Mouse (Mus musculus) mouse embryonic stem cell (cell line): ENCODE data around the gene Zdhhc24.

Experiments
- in situ Hi-C, 2 experiments: fragments of 300-500 bp; cut with MboI; formaldehyde crosslinking; loops; 1 replicate in 1 of 2; 3 replicates in 1 of 2; pipeline ENCODE4 v1.14.3; 2019 to 2020; ENCODE audit warnings: low sequenced_read_pairs in 2 of 2, low pct_unique_long_range_greater_than_20kb in 1 of 2, mixed read lengths in 1 of 2; ENCODE audit not compliant: unreplicated experiment in 1 of 2

The Zdhhc24 gene

GRCm38 (mm10) chr19:4927904-4928531 is 49.5 kb downstream of the Zdhhc24 start, which contains the start of gene Dpp3:
TSS of gene Dpp3 (minus strand) at chr19:4928287.
- in situ Hi-C loops: no loop called here

- in situ Hi-C loops: no loop called here
Measured at GRCm38 (mm10) chr19:4928781-4929180, 50.3 kb downstream of the Zdhhc24 start.
